Mouse (Mus musculus) cerebellum, adult 2 months (tissue): ENCODE measurements at regions not wholly inside any gene's neighbourhood (a gene's known extent, or its start where the extent isn't known, plus 50 kb on each side); places are given as distances from the start of the nearest gene placed in this dataset.

Source experiments
- DNase-seq, 2 experiments: peaks; one replicate each; pipeline ENCODE4 v3.0.0; 2021
- H3K27ac ChIP-seq: fragments of 200-500 bp; 2 replicates; pipeline ENCODE4 v1.5.1; 2012; ENCODE audit warnings: low read length, control low read depth, inconsistent platforms; ENCODE audit not compliant: insufficient read depth
- H3K27me3 ChIP-seq: fragments of 200-500 bp; 2 replicates; pipeline ENCODE4 v1.6.1; 2012; ENCODE audit warnings: inconsistent platforms, mild to moderate bottlenecking, low read length, moderate library complexity; ENCODE audit not compliant: control insufficient read depth, insufficient read depth
- H3K4me1 ChIP-seq: fragments of 200-500 bp; 2 replicates; pipeline ENCODE4 v1.6.1; 2011; ENCODE audit warnings: low read length; ENCODE audit not compliant: control insufficient read depth, insufficient read depth
- H3K4me3 ChIP-seq: fragments of 200-500 bp; replicated peaks from 2 replicates; pipeline ENCODE3; 2011; ENCODE audit warnings: mild to moderate bottlenecking, low read depth, low read length, control low read depth; ENCODE audit not compliant: insufficient read depth
- CTCF ChIP-seq: fragments of 200-500 bp; IDR thresholded peaks from 2 replicates; pipeline ENCODE4 v1.5.1; 2011; ENCODE audit warnings: low read depth, mild to moderate bottlenecking, control low read depth, low read length, moderate library complexity, borderline replicate concordance; ENCODE audit not compliant: insufficient read depth
- POLR2A ChIP-seq: fragments of 200-500 bp; IDR thresholded peaks from 2 replicates; pipeline ENCODE4 v1.6.1; 2011; ENCODE audit warnings: low read length, control low read depth, borderline replicate concordance; ENCODE audit not compliant: insufficient read depth
- WGBS: fragments of 180-500 bp; shearing (Covaris S2); methylation state at CpG from one replicate; pipeline ENCODE4 v1.1.7; 2018; 5-methylcytosine and 5-hydroxymethylcytosine counted together

DNA sequence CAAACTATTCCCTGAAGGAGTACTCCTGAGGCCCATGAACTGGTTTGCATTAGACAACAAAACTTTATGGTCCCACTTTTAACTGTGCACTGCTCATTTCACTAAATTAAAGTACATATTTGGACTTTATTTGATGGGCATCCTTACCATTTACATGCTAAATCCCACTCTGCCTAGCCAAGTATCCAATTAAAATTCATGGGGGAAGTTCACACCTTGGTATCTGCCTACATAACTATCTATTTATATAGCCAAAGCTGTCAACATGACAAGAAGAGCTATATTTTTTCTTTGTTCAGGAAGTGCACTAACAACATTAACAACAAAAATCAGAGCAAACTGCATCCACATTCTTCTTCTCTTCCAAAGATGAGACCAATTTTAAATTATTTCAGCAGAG, 317.7 kb upstream of the Nwd2 start:
- Histone ChIP-seq H3K4me3 (no peak overlapping the region), H3K4me1 (no peaks in the 10 kb centered on the region), H3K27me3 (no peaks in the 10 kb centered on the region), H3K27ac (no peak overlapping the region)
- TF ChIP-seq CTCF (no peak), POLR2A (no peak)
- DNase-seq: no peak

DNA sequence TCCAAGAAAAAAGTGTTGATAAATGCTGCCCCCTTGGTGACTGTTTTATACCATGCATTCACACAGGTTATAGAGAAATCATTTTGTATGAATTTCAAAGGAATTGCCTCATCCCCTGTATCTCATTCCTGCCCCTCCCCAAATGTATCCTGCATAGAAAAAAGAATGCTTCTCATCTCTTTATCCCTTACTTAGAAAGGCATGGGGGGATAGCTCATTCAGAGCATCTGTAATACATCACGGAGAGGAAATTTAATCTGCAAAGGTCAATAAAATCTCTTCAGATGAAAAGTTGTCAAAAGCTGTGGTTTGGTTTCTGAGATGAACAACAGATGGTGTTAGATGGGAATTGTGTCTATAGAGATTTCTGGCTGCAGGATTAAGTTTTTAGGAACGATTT, 297.8 kb upstream of the Nwd2 start:
- no peak overlapping the region for H3K27ac ChIP-seq
- no peak for DNase-seq
- H3K27me3 ChIP-seq: no peaks in the 10 kb centered on the region
- H3K4me1 ChIP-seq: no peaks in the 10 kb centered on the region
- H3K4me3 ChIP-seq: no peak overlapping the region
- WGBS: 46% methylated on average over 2 of the region's 2 CpGs
- no peak for TF ChIP-seq POLR2A
- TF ChIP-seq CTCF: no peak

DNA sequence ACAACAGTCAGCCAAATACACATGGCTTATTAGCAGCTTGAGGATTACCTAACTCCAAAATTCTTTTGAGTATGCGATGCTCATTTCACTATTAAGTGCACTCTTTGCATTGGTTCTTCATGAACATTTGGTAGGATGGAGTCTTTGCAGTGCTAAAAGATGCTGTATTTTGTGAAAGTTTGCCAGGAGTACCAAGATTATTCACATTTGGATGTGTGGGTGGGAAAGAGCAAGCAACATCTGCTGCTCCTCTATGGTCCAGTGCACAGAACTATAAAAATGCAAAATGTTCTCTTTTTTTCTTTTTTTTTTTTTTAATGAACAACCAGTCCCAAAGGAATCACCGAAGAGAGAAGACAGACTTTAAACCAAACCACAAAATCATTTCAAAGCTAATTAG, 256.9 kb upstream of the Nwd2 start:
- TF ChIP-seq CTCF: no peak
- no peak for TF ChIP-seq POLR2A
- Histone ChIP-seq H3K27me3 (no peaks in the 10 kb centered on the region), H3K4me3 (no peak overlapping the region), H3K27ac (no peak overlapping the region), H3K4me1 (no peaks in the 10 kb centered on the region)
- 25% methylated on average over 2 of the region's 2 CpGs for whole genome bisulfite sequencing
- no peak for DNase-seq

DNA sequence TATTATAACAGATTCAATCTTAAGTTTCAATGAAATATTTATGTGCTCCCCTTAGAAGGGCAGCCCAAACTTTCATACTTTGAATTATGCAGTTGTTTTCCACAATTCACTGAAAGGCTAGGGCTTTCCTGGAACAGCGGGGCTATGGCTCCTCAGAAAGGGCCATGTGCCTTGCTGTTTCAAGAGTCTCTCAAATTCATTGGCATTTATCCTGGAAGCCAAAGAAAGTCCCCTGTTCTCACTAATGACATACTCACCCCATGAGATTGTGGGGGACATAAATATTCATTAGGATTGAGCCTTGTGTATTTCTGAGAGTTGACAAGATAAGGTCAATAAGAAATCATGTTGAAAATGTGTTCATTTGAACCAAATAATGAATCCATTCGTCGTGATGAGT, 250.9 kb upstream of the Nwd2 start:
- DNase-seq: no peak
- TF ChIP-seq POLR2A (no peak), CTCF (no peak)
- 38% methylated on average over 3 of the region's 3 CpGs for WGBS
- no peaks in the 10 kb centered on the region for H3K4me1 ChIP-seq
- H3K4me3 ChIP-seq: no peak overlapping the region
- no peak overlapping the region for H3K27ac ChIP-seq
- H3K27me3 ChIP-seq: no peaks in the 10 kb centered on the region

DNA sequence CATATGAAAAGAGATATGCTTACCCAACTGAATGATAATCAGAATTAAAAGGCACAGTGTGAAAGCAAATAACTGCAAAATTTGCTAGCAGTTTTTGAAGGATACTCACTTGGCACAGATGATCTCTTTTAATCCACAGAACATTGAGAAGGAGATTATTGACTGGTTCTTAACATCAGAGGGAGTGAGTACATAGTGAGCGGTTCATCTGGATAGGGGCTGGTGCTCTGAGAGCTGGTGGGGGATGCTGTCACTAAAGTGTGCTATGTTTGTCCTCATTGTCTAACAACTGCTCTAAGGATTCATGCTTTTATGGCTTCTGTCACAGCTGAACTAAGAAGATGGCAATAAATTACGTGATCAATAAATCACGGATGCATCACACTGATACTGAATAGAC, 218.7 kb upstream of the Nwd2 start:
- Histone ChIP-seq H3K4me1 (no peaks in the 10 kb centered on the region), H3K27ac (no peak overlapping the region), H3K4me3 (no peak overlapping the region), H3K27me3 (no peaks in the 10 kb centered on the region)
- TF ChIP-seq CTCF (no peak), POLR2A (no peak)
- DNase-seq: no peak
- 84% methylated on average over 3 of the region's 3 CpGs for WGBS

DNA sequence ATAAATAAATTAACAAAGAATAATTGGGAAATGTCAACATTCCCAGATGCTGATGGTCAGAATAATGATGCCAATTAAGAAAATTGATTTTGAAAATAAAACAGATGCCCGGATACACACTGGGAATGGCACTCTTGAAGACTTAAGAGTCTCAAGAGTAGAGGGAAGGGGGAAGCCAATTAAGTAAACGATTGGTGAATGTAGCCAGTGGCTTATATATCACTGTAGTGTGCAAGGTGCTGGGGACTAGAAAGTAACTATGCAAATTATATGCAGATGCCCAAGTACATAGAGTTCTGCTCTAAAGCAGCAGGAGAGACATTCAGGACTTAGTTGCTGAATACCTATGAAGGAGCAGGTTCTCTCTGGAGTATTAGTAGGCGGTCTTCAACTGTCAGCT, 204.5 kb upstream of the Nwd2 start:
- Histone ChIP-seq H3K4me1 (no peaks in the 10 kb centered on the region), H3K27me3 (no peaks in the 10 kb centered on the region), H3K27ac (no peak overlapping the region), H3K4me3 (no peak overlapping the region)
- 73% methylated on average over 3 of the region's 3 CpGs for WGBS
- TF ChIP-seq CTCF: no peak
- no peak for TF ChIP-seq POLR2A
- no peak for DNase-seq

DNA sequence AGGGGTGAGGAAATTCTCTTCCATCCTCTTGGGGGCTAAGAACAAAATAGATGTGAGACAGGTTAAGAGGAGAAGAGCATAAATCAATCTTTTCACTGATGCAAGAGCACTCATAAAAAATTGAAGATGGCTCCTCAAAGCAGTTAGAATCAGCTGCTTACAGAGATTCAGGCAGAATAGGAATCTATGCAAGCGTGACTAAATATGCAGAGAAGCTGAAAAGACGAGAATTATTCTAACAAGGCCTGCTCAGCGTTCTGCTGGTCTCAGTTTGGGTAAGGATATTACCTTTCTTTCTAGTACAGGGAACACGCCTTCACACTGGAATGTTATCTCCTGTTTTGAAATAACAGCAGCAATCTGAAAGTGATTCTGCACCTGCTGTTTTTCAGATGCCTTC, 203.7 kb upstream of the Nwd2 start:
- no peak for DNase-seq
- TF ChIP-seq POLR2A (no peak), CTCF (no peak)
- Histone ChIP-seq H3K27ac (no peak overlapping the region), H3K27me3 (no peaks in the 10 kb centered on the region), H3K4me3 (no peak overlapping the region), H3K4me1 (no peaks in the 10 kb centered on the region)
- WGBS: 34% methylated on average over 4 of the region's 4 CpGs

DNA sequence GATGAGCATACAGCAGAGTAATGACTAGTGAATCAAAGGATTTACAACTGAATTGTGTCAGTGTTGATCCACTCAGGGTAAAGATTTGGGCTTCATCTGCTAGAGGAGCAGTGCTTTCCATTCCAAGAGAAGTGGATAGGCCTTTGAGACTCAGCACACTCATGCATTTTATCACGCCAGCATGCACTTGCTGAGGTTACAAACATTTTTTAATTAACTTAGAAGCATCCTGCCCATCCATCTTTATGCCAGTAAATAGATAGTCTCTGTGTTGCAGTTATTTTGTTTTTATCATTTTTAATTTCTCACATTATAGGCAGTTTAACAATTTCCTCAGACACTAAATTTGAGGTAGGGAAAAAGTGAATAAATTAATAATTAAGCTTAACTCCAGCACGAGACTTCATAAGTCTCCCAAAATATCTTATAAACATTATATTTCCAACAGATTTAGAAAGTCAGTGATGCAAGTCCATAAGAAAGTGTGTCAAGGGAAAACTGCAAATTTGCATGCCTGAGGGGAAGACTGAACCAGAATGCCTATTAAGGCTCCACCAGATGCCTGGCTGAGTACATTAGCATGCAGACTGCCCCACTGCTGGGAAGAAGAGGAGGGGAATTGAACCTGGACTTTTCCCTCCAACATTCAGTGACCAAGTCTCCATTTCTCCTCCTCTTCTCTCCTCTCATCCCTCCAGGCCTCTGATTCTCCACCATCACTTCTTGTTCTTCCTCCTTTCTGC, 180.2 kb upstream of the Nwd2 start:
- WGBS: 80% methylated on average over 2 of the region's 2 CpGs
- H3K4me1 ChIP-seq: no peaks in the 10 kb centered on the region
- H3K4me3 ChIP-seq: no peak overlapping the region
- peak in 1 of 2 experiments; percentile 8 for DNase-seq
- no peak overlapping the region for H3K27ac ChIP-seq
- TF ChIP-seq POLR2A (no peak), CTCF (no peak)
- no peaks in the 10 kb centered on the region for H3K27me3 ChIP-seq
